21 mouse cellular contexts compared by ENCODE assay signal in the genomic region with DNA sequence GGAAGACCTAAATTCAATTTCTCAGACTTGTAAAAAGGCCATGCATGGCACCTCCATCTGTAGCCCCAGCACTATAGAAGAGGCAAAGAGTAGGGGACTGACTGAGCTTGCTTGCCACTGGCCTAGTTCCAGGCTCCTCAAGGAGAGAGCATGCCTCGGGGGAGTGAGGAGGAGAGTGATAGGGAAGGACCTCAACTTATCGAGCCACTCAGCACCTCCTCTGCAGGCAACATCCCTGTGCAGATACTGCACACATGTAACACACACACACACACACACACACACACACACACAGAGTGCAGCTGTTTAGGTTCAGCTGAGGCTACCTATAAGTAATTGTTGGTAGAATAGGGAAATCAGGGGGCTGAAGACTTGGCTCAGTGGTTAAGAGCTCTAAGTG. TPM values are rescaled to one million over a fixed set of nuclear protein-coding genes. Genes with fewer than 3 reads are reported as not detected.
A peak's percentile ranks its signal among the peaks of the same experiment; 100 is the strongest.
DNase-seq lines count a peak whose midpoint lies in the region; ATAC-seq and TF ChIP-seq lines count a peak whose summit lies in the region.
"Had no signal": no experiment of that assay in that cellular context is flagged by ENCODE, and none has a peak within 500 bp of the region (broad histone marks: within the 10 kb centered on the region; RNA-seq: fewer than 3 reads in every experiment).

No protein-coding gene starts in this region.

- H3K27me3 ChIP-seq in liver, embryonic 11.5 days (replicated peaks; ENCODE audit: control insufficient read depth, insufficient read depth, low read length): no peaks in the 10 kb centered on the region
- no peaks in the 10 kb centered on the region for H3K27me3 ChIP-seq in liver, embryonic 14.5 days (ENCODE audit: control insufficient read depth, insufficient read depth, low read length)
- no peaks in the 10 kb centered on the region for H3K27me3 ChIP-seq in intestine, embryonic 15.5 days (replicated peaks)
- H3K27me3 ChIP-seq: forebrain, embryonic 15.5 days; heart, embryonic 13.5 days; hindbrain, embryonic 12.5 days; hindbrain, embryonic 15.5 days had no signal

- no peak overlapping the region for H3K4me3 ChIP-seq in liver, embryonic 11.5 days (ENCODE audit: low read depth, low read length)
- no peak overlapping the region for H3K4me3 ChIP-seq in liver, embryonic 14.5 days (ENCODE audit: insufficient read depth in 1 of 2, low read depth in 2 of 2, low read length in 2 of 2)
- no peak overlapping the region for H3K4me3 ChIP-seq in intestine, embryonic 15.5 days (replicated peaks)
- H3K4me3 ChIP-seq: forebrain, embryonic 15.5 days; heart, adult 2 months; heart, embryonic 10.5 days; heart, embryonic 13.5 days; hindbrain, embryonic 12.5 days; hindbrain, embryonic 15.5 days had no signal

- no peak for DNase-seq in liver, embryonic 11.5 days (ENCODE audit: low spot score)
- DNase-seq in liver, embryonic 14.5 days (ENCODE audit: low read depth in 3 of 3, low spot score in 3 of 3): peak in 1 of 3 experiments; percentile 20
- no peak for DNase-seq in heart, postnatal 25 days (ENCODE audit: low spot score)
- no peak for DNase-seq in urinary bladder, postnatal 14 days (ENCODE audit: low spot score)
- DNase-seq: adrenal gland, adult 8-10 months; adrenal gland, postnatal 25 days; cerebellum, adult 18-20 months; cerebellum, adult 9-10 months; cerebellum, postnatal 14 days; gastrocnemius, postnatal 25 days; heart, adult 2 months; heart, postnatal 14 days had no signal

- H3K9me3 ChIP-seq in liver, embryonic 11.5 days (ENCODE audit: control insufficient read depth, low read length): no peaks in the 10 kb centered on the region
- H3K9me3 ChIP-seq in liver, embryonic 14.5 days (ENCODE audit: control insufficient read depth, low read length): no peaks in the 10 kb centered on the region
- no peaks in the 10 kb centered on the region for H3K9me3 ChIP-seq in intestine, embryonic 15.5 days
- H3K9me3 ChIP-seq: forebrain, embryonic 15.5 days; heart, embryonic 10.5 days; heart, embryonic 13.5 days; hindbrain, embryonic 12.5 days; hindbrain, embryonic 15.5 days had no signal

- H3K27ac ChIP-seq in liver, embryonic 11.5 days (ENCODE audit: low read depth, low read length): no peak overlapping the region
- H3K27ac ChIP-seq in liver, embryonic 14.5 days: no peak overlapping the region
- no peak overlapping the region for H3K27ac ChIP-seq in intestine, embryonic 15.5 days
- H3K27ac ChIP-seq: forebrain, embryonic 15.5 days; heart, adult 2 months; heart, embryonic 10.5 days; heart, embryonic 13.5 days; hindbrain, embryonic 12.5 days; hindbrain, embryonic 15.5 days had no signal

- no peaks in the 10 kb centered on the region for H3K36me3 ChIP-seq in liver, embryonic 11.5 days (ENCODE audit: control insufficient read depth, insufficient read depth, low read length)
- H3K36me3 ChIP-seq in liver, embryonic 14.5 days (replicated peaks; ENCODE audit: control insufficient read depth, insufficient read depth, low read depth): no peaks in the 10 kb centered on the region
- no peaks in the 10 kb centered on the region for H3K36me3 ChIP-seq in intestine, embryonic 15.5 days
- H3K36me3 ChIP-seq: forebrain, embryonic 15.5 days; heart, embryonic 10.5 days; heart, embryonic 13.5 days; hindbrain, embryonic 12.5 days; hindbrain, embryonic 15.5 days had no signal

- WGBS in liver, embryonic 11.5 days: 60% methylated on average over 2 of the region's 2 CpGs
- 51% methylated on average over 2 of the region's 2 CpGs for WGBS in liver, embryonic 14.5 days (ENCODE audit: insufficient replicate concordance)
- 66% methylated on average over 2 of the region's 2 CpGs for WGBS in intestine, embryonic 15.5 days

- H3K4me1 ChIP-seq in liver, embryonic 11.5 days (replicated peaks; ENCODE audit: control insufficient read depth, insufficient read depth, low read length): peaks cover 7% of the 10 kb centered on the region; the same call in 1 of the 2 replicates
- H3K4me1 ChIP-seq in liver, embryonic 14.5 days (replicated peaks; ENCODE audit: control insufficient read depth in 2 of 2, insufficient read depth in 2 of 2, low read length in 1 of 2): peaks cover 19 to 20% of the 10 kb centered on the region in 2 experiments
- H3K4me1 ChIP-seq in intestine, embryonic 15.5 days (replicated peaks): no peaks in the 10 kb centered on the region
- H3K4me1 ChIP-seq: forebrain, embryonic 15.5 days; heart, embryonic 10.5 days; heart, embryonic 13.5 days; hindbrain, embryonic 12.5 days; hindbrain, embryonic 15.5 days had no signal

- peak; percentile 40 for ATAC-seq in liver, embryonic 11.5 days (replicated peaks; ENCODE audit: low FRiP score)
- ATAC-seq in liver, embryonic 14.5 days (ENCODE audit: insufficient read depth): peak; percentile 31; the same call in 1 of the 2 replicates
- peak; percentile 62 for ATAC-seq in megakaryocyte progenitor cell, adult 5-6 weeks (replicated peaks; ENCODE audit: poor library complexity)
- ATAC-seq in intestine, embryonic 15.5 days: no peak
- ATAC-seq: activated CD4-positive, CD25-positive, alpha-beta regulatory T cell, adult 4 months; CD4-positive, CD25-positive, alpha-beta regulatory T cell, adult 4 months; forebrain, embryonic 15.5 days had no signal

- peak; percentile 58 for TF ChIP-seq EP300 in liver, embryonic 14.5 days (IDR thresholded peaks at IDR 0.05; ENCODE audit: low read depth)

- H3K9ac ChIP-seq in liver, embryonic 11.5 days (ENCODE audit: low read depth, low read length): no peak overlapping the region
- H3K9ac ChIP-seq in liver, embryonic 14.5 days (replicated peaks): no peak overlapping the region
- no peak overlapping the region for H3K9ac ChIP-seq in intestine, embryonic 15.5 days
- H3K9ac ChIP-seq: forebrain, embryonic 15.5 days; heart, embryonic 13.5 days; hindbrain, embryonic 12.5 days; hindbrain, embryonic 15.5 days had no signal

- intact Hi-C loops in heart, postnatal 25 days (cut with DNase I): no loop called here

- no peak overlapping the region for H3K4me2 ChIP-seq in liver, embryonic 11.5 days
- H3K4me2 ChIP-seq in liver, embryonic 14.5 days (ENCODE audit: low read depth): no peak overlapping the region
- no peak overlapping the region for H3K4me2 ChIP-seq in intestine, embryonic 15.5 days (replicated peaks)
- H3K4me2 ChIP-seq: forebrain, embryonic 15.5 days; heart, embryonic 13.5 days; hindbrain, embryonic 12.5 days; hindbrain, embryonic 15.5 days had no signal

- TF ChIP-seq CTCF in liver, embryonic 14.5 days (IDR thresholded peaks at IDR 0.05; ENCODE audit: low read depth): no peak

RNA-seq across cellular contexts. Expression of gene Ppm1d, which starts 11.2 kb away (rescaled TPM):
- 19.6 and 19.9 TPM in 2 replicates for polyA plus RNA-seq in liver, embryonic 11.5 days (2014; fragmentation: Nextera tagmentation; extraction: Ambion mirVana)
- polyA plus RNA-seq in liver, embryonic 14.5 days (2012; rRNA removed): 8.1 and 12.5 TPM in 2 replicates
- polyA plus RNA-seq in liver, embryonic 14.5 days (2014; fragmentation: Nextera tagmentation; extraction: Ambion mirVana): 21.9 and 23.5 TPM in 2 replicates
- total RNA-seq in megakaryocyte progenitor cell, adult 5-6 weeks (2015): 27.7 and 31.8 TPM in 2 replicates
- total RNA-seq in megakaryocyte progenitor cell, adult 5-6 weeks (2017): 12.4 and 13.4 TPM in 2 replicates
- 13.2 and 13.8 TPM in 2 replicates for polyA plus RNA-seq in intestine, embryonic 15.5 days (2015; fragmentation: Nextera tagmentation; extraction: Ambion mirVana)
- 10 to 100 TPM in 1 of 2 experiments, 1 to 10 TPM in 1; 9.7 to 10.2 TPM for total RNA-seq in heart, postnatal 25 days (2021)

RNA-seq across cellular contexts. Expression of gene Bcas3, which starts 53.1 kb away (rescaled TPM):
- 24.8 and 25.8 TPM in 2 replicates for polyA plus RNA-seq in liver, embryonic 11.5 days (2014; fragmentation: Nextera tagmentation; extraction: Ambion mirVana)
- 6.9 and 7.2 TPM in 2 replicates for polyA plus RNA-seq in liver, embryonic 14.5 days (2012; rRNA removed)
- 16.9 and 17.5 TPM in 2 replicates for polyA plus RNA-seq in liver, embryonic 14.5 days (2014; fragmentation: Nextera tagmentation; extraction: Ambion mirVana)
- 14.6 and 22.1 TPM in 2 replicates for total RNA-seq in megakaryocyte progenitor cell, adult 5-6 weeks (2015)
- 14.3 and 19.8 TPM in 2 replicates for total RNA-seq in megakaryocyte progenitor cell, adult 5-6 weeks (2017)
- polyA plus RNA-seq in intestine, embryonic 15.5 days (2015; fragmentation: Nextera tagmentation; extraction: Ambion mirVana): 13.4 and 14.7 TPM in 2 replicates
- 10 to 100 TPM; 31.1 to 43.7 TPM for total RNA-seq in heart, postnatal 25 days (2021)
